Mouse (Mus musculus) adrenal gland, postnatal 14 days (tissue): Measurements from ENCODE around the gene Gkn3. TPM values are rescaled to one million over a fixed set of nuclear protein-coding genes. Genes with fewer than 3 reads are reported as not detected.

Source experiments
- DNase-seq: peaks from one replicate; pipeline ENCODE4 v3.0.0; 2021; ENCODE audit warnings: mixed read lengths
- long read RNA-seq, 2 experiments: library from polyadenylated mRNA; stranded (forward); transcript quantifications; one replicate each; pipeline ENCODE4 v2.0.0; 2021
- total RNA-seq: library from RNA; stranded (reverse); gene quantifications from 2 replicates; pipeline ENCODE4 v1.2.3, GENCODE M21; 2021

The Gkn3 gene
- total RNA-seq, result 1.2 and 1.4 TPM in 2 replicates
- long read RNA-seq, experiment 1, result 0 reads
- long read RNA-seq, experiment 2, result 0 reads

DNA sequence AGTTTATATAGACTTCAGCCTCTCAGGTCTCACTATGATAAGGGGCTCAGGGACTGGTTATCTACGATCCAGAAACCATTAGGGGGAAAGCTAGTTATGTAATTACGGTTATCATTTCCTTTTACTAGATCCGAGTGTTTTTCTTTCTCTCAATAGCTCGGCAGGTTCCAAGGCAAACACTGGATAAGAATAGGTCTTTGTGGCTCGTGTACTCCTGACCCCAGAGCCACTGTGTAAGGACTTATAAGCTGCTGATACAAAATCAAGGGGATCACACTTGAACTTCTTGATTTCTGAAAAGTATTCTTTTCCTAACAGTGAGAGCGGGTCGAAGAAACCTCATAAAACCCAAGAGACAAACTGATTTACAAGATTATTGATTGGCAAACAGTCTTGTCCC lies at the start of gene Gkn3:
Gene Gkn3, minus strand, starts transcription at position 59 of the 400 bp plus-strand sequence.
- no peak for DNase-seq

DNA sequence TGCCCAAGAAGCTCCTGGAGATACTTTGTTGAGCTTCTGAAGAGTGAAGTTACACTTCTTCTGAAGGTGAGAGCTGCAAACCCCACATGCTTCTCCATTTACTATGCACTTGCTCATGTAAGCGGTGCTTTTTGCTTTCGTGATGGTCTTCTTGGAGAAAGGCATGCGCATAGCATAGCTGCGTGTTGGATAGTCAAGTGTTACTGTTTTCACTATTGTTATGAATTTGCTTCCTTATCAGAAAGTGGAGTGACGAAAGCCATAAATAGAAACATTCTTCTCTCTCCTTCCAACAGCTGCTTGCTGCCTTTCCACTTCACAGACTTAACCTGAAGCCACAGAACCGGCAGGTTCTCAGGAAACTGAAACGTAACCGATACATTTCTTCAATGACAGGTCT lies 48.0 kb upstream of the Gkn3 start:
- no peak for DNase-seq

DNA sequence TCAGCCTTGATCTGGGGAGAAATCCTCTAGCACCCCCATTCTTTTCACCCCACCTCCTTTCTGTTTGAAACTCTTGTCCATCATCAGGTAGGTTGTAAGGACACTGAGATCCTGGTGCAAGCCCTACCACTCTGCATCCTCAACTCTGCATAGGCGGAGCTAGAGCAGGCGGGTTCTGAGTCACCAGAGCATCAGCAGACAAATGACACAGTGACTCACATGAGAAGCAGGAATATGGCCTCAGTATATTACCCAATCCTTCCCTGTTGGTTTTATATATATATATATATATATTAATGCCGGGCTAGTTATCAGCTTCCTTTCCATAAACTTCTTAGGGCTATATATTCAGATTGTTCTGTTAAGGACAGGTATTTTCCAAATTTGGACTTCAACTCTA lies 47.1 kb upstream of the Gkn3 start:
- DNase-seq, result no peak

DNA sequence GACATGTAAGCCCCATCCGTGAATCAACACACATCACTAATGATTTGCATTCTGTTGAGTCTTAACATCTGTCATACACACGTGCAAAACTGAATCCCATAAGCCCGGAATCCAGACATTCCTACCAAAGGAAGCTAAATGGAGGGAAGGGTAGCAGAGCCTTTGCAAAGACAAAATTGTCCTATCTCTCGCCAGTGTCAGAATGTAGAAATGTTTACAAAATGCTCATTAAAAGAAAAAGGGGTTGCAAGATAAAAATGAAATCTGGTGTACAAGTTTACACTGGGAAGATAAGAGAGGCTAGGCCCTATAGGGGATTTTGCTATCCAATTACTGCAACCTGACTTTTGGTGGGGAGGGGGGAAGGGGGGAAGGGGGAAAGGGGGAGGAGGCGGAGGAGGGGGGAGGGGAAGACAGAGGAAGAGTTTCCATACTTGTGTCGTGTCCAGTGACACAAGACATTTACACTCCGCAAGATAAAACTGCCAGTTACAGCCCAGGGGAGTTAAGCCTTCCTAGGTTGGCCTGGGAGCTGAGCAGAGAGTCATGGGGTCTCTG lies 39.8 kb upstream of the Gkn3 start, which contains the start of gene Bmp10:
Gene Bmp10, plus strand, starts transcription at position 508 of the 558 bp plus-strand sequence.
- DNase-seq, result no peak

DNA sequence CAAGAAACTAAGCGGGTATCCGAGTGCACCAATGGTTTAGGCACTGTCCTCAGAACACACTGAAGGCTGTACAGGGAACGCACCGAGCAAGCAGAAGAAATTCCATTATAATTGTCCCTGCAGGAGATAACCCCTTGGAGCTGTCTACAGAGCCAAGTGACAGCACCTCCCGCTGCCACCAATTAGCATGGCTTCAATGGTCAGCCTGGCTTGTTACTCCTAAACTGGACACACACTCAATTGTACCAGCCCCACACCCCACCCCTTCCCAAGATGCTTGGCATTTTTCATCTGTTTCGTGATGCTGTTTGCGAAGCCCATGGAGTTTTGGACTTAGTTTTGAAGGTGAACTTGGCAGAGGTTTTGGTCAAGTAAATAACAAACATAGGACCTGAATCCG lies 38.9 kb upstream of the Gkn3 start:
- DNase-seq, result no peak

DNA sequence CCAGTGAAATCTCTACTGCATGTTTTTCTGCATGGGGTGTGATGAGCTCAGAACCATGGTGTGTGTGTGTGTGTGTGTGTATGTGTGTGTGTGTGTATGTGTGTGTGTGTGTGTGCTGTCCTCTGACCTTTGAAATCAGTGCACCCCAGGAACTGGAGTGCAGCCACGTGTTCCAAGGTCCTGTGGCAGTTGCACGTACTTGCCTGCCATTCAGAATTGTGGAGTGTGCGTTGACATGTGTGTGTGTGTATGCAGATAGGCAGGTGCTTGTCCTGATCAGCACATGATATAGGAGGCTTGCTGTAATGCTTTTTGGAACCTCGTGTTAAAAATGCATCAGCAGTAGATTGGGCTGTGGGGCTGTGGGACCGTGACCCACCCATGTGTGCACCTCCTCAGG lies 38.2 kb upstream of the Gkn3 start:
- no peak for DNase-seq

DNA sequence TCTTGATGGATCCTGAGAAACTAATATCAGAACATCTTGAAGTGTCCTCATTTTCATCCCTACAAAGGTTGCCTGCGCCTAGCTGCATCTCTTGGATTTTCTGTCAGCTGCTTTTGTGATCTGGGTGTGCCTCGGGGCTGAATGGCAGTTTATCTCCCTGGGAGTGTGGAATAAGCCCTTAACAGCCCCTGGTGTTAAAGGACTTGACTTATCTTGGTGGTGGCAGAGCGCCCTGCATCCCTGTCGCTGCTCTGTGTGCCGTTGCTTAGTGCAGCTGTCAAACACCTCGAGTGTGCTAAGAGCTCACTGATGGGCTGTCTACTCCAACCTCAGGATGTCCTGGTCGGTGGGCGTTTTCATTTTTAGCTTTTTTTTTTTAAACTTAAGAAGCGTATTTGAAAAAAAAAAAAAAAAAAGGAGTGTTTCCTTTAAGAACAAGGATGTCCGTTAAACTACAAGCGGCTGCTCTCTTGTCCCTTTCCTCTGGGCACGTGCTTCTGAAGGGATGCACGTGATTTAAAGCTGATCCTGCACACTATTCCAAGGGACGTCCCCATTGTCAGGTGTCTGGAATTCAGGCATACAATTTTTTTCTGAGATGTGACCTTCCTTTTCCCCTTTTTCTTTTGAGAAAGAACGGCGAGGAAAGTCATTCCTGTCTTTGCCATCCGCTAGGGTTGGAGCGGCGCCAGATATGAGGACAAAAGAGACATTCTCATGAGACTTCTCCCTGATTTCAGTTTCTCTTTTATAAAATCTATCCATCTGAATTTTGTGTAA lies 35.5 kb upstream of the Gkn3 start:
- peak; percentile 49 for DNase-seq

DNA sequence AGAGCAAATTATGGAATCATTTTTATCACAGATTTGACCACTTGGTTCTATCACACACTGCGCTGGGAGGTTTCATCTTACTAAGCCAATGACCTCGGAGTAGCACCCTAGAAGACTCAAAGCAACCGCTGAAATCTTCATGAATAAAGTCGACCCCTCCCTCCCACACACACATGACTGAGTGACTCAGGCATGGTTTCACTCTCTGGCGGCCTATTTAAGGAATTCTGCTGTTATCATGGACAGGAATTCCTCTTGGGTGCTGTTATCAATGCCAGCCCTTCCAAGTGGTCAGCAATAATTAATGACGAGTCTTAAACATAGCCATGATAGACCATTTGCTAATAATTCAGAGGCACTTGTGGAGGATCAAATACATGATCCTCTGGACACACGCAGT lies 33.6 kb upstream of the Gkn3 start:
- no peak for DNase-seq

DNA sequence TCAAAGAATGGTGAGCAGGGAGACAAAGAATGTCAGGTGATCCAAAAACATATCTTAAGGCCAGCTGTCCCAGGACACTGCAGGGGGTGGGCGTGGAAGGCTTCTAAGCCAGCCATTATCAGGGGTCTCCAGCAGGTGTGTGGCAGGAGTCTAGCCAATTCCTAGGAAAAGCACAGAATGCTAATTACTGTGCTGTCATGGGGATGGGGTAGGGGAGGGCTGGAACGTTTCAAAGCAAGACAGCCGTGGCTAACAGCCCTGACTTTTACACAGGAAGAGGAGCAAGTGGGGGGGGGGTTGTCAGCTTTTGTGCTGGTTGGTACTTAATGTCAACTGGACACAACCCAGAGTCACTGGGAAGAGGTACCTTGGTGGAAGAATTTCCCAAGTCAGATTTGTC lies 23.3 kb upstream of the Gkn3 start:
- no peak for DNase-seq

DNA sequence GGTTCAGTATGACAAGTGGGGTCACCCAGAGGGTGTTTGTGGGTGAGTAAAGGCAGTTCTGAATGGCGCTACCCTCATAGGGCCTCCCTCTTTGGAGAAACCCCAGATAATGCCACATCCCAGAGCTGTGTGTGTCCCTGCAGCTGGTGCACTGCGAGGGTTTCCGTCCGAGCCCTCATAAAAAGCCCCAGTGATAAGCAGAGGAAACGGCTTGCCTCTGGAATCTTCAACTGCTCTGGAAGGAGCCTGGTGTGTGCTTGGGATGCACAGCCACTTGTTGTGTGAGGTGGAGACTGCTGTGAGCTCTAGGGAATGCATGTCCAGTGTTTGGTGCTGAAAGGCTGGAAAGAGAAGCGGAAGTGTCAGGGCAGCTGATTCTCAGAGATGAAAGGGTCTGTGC lies 12.7 kb upstream of the Gkn3 start:
- DNase-seq, result no peak

DNA sequence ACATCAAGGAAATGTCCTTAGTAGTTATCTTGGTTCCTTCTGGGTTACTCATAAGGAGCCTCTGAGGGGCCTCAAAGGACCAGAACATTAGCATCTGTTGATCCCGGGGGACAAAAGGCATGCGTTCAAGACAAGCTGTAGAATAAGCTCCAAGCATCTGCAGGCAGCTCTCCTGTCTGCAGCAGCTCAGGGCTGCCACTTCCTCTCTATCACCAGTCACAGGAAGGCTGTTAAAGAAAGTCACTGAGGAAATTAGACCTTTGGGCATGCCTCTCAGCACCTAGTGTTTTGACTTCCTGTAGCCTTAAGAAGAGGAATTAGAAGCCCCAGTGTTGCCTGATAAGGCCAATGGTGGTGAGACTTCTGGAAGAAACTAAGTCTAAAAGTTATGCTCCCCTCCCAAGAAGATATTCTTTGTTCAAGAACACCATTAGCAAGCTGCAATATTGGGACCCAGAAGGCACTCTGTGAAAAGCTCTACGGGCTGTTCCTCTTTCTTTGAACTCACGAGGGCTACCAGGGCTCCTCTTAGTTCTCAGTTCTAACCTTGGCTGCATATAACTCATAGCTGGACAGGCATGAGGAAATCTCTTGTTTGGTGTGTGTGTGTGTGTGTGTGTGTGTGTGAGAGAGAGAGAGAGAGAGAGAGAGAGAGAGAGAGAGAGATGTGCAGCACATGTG lies 11.3 kb upstream of the Gkn3 start:
- no peak for DNase-seq

DNA sequence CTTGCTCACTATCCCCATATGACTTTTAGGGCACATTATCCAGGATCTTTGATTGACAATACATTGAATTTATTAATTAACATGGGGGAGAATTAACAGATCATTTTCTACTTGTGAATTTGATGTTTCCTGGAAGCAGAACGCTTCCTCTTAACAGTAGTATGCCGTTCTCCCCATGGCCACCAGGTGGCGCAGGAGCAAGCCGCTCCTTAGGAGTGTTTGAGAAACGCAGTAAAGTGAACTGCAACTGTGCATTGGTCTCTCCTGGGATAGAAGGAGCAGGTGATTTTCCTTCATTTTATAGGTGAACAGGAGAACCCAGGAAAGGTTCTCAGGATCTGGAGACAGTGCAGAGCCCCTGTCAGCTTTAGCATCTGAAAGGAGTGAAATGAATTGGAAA lies 10.4 kb upstream of the Gkn3 start:
- peak; percentile 85 for DNase-seq

DNA sequence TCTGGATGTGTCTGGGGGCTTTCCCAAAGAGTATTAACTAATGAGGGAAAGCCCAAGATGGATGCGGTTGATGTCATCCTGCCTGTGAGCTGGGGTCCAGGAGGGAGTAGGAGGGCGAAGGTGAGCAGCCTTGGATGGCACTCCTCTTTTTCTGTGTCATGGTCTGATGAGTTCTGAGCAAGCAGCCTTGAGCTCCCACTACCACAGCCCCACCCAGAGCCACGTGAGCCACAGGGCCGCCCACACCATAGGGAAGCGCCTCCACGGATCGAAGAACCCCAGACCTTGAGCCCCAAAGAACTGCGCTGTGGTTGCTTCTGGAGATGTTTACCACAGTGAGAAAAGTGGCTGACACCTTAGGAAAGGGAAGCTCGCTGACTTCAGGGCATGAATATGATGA lies 6.0 kb upstream of the Gkn3 start:
- DNase-seq, result no peak

DNA sequence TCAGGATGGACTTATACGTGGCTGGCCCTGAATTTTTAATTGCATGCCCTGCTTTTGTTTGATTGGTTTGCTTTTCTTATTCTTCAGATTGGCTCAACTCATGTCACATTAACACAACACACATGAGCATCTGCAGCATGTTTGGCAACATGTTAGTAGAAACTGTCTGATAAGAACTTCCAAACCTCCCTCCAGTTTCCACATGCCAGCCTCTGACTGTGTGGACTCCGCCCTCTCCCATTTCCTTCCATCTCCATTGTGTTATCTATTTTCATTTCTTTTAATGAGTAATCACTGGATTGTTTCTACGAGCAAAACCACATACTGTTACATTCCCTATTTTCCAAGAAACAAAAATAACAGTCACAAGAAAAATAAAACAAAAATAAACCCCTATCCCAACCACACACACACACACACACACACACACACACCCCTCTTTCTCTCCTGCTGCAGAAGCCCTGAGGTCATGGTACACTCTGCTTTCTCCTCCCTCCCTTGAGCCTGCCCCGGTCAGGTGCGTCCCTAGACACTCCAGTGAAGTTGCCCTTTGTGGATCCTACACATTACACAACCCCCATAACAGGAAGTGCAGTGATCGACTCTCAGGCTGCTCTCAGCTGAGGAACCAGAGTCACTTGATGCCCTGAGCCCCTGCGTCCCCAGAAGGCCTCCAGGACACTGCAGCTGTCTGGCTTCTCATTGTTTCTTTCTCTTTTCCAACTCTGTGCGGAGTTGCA lies 4.9 kb upstream of the Gkn3 start:
- no peak for DNase-seq

DNA sequence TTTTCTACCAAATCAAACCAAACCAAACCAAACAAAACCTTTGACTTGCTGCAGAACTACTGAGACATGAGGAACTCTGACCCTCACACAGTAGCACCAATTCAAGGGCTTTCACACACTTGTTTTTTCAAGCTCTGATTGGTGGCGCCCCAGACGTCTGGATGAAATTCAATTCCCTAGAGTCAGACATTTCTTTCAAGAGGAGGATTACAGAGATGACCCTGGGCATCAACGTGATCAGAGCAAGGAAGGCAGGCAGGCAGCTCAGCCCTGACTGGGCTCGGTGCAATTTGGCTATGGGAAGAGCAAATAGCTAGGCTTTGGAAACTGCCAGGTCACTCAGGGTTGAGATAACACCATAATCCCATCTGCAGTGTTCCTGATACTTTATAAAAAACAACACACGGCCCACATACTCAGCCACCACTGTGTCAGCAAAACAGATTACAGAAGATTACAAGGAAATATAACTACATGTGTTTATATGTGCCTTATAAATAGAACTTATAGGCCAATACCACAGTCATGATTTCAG lies 787 bp upstream of the Gkn3 start:
- no peak for DNase-seq

DNA sequence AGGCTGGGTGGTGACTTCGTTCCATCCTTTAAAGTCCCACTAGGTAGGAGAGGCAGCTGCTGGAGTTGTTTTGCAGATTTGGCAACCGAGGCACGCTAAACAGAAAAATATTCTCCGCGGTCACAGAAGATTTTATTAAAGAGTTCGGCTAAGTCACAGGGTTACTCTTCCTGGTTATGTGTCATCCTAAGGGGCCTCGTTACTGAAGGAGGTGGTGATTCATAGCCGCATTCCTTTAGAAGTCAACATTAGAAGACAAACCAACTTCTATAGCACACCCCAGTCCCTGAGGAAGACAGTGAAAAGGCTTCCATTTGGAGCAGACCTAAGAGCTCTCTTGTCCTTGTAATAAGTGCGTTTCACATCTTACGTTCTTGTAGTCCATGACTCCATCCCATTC lies 2.1 kb downstream of the Gkn3 start:
- no peak for DNase-seq

DNA sequence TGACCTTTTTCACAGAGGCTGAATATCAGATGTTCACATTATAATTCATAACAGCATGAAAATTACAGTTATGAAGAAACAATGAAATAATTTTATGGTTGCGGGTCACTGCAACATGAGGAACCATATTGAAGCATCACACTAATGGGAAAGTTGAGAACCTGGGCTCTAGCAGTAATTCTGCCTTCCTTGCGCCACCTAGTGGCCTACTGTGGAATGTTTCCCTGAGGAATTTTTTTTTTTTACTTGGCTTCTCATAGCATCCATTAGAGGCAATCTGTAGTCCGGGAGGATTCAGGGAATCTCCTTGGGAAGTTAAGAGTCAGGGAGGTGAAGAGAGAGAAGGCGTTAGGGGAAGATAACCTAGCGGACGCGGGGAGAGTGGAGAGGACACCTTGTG lies 2.5 kb downstream of the Gkn3 start:
- peak; percentile 76 for DNase-seq

DNA sequence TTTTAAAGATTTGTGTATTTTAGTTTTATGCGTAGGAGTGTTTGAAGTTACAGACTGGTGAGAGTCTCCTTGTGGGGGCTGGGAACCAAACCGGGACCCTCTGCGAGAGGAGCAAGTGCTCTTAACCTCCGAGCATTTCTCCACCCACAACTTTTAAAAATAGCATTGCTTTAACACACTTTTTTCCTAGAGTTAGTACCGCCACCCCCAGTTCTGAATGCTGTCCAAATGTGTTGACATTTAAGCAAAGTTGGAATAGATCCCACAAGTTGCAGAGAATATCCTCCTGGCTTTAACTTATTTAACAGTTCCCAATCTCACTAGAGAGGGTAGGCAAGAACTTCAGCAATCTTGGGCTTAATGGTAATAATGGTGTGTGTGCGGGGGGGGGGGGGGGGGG lies 4.0 kb downstream of the Gkn3 start:
- DNase-seq, result peak; percentile 27

DNA sequence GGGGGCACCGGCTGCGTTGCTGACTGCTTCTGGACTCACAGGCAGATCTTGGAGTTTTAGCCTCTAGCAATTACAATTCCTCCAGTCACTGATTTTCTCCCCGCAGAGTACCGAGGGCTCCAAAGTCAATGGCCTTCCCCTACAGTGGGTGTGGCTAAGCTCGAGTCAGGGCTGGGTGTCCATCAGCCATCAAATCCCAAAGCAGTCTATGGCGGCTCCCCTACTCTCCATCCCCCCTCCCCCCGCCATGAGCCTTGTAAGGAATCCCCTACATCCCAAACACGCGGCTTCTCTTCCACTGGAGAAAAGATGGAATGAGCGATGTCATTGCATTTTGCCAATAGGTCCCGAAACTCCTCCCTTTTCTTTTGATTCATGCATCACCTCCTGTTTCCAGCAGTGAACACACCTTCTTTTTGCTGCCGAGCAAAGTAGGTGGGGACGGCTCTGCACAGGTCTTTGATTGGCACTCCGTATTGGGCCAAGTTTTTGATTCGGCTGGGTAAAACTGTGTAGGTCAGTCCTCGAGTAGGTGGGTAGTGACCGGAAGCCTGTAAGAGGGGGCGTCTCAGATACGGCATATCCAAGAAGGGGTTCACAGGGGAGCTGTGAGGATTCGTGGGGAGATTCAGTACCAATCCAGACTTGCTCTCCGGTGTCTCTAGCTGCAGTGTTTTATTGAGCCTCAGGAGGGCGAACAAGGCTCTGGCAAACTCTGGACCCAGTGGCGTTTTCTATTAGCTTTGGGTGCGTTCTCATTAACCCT lies 4.6 kb downstream of the Gkn3 start:
- peak; percentile 32 for DNase-seq

DNA sequence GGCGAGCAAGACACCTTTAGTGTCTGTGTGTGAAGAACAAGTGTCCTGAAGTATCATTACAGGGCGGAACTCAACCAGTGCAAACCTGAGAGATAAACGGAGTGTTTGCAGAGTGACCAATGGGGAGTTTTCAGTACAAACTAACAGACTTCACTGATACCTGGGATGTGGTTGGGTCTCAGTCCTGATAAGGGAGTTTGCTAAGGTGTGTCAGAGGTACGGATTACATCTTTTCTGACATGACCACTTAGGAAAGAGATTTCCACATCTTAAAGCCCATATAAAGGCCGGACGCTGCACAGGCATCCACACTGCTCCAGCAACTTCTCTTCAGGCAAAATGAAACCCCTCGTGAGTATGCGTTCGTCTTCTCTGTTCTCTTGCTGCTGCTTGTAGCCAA lies 15.7 kb downstream of the Gkn3 start, which contains the start of gene Gkn2:
Gene Gkn2, plus strand, starts transcription at position 301 of the 400 bp plus-strand sequence.
- DNase-seq, result no peak

DNA sequence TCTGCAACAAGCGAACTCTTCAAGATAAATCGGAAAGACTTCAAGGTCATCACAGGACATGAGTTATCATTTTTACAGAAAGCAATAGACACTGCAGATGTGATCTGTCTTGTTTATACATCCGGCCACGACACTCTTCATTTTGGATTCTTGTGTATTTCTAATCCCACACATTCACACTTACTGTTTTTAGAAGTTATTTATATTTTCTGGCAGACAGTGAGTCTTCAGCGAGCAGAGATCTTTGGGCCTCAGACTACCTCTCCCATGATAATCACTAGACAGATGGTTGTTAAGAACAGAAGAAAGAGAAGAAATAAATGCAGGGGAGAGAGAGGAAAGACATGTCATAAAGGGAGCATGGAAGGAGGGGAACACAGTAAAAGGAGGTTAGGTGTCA lies 19.5 kb downstream of the Gkn3 start:
- DNase-seq, result no peak

DNA sequence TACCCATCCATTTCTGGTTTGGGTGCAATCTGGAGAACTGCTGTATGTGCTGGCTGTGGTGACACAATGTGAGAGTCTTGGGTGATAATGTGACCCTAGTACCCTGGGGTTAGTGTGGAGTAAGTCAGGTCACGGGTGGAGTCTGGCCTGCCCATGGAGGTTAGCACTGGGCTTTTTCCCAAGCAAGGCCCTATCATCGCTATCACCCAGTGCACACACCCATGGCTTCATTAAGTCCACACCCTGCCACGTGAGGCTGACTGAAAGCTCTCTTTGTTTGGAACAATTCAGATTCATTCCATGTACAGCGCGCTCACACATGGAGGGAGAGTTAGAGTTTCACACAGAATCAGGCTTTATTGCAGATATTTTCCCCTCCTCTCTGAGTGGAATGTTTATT lies 34.3 kb downstream of the Gkn3 start:
- DNase-seq, result no peak
